In genomic region chr1:34869231-34869630, GRCm38 (mm10) we compare ENCODE assay signal across 30 mouse cellular contexts.
"Had no signal": no experiment of that assay in that cellular context is flagged by ENCODE, and none has a peak within 500 bp of the region (broad histone marks: within the 10 kb centered on the region; RNA-seq: fewer than 3 reads in every experiment).

No protein-coding gene starts in this region.

- H3K4me1 ChIP-seq: limb, embryonic 10.5 days; limb, embryonic 12.5 days; limb, embryonic 13.5 days; limb, embryonic 15.5 days; lung, embryonic 15.5 days; megakaryocyte, embryonic 14.5 days; midbrain, embryonic 10.5 days; midbrain, embryonic 12.5 days; midbrain, embryonic 13.5 days; midbrain, embryonic 15.5 days; neural tube, embryonic 12.5 days had no signal

- ATAC-seq: liver, postnatal 0 days; lung, postnatal 0 days; midbrain, embryonic 13.5 days; midbrain, embryonic 15.5 days; midbrain, embryonic 16.5 days had no signal

- H3K27me3 ChIP-seq: limb, embryonic 12.5 days; limb, embryonic 13.5 days; limb, embryonic 15.5 days; liver, embryonic 13.5 days; liver, embryonic 15.5 days; lung, embryonic 15.5 days; megakaryocyte, embryonic 14.5 days; midbrain, embryonic 12.5 days; midbrain, embryonic 13.5 days; midbrain, embryonic 15.5 days; neural tube, embryonic 12.5 days had no signal

- H3K9ac ChIP-seq: limb, embryonic 12.5 days; limb, embryonic 13.5 days; limb, embryonic 15.5 days; liver, embryonic 13.5 days; liver, embryonic 14.5 days; liver, embryonic 15.5 days; liver, postnatal 0 days; lung, embryonic 14.5 days; lung, embryonic 15.5 days; midbrain, embryonic 12.5 days; midbrain, embryonic 13.5 days; midbrain, embryonic 15.5 days; neural tube, embryonic 12.5 days had no signal

- DNase-seq: left cerebral cortex, postnatal 4 days; liver; liver, embryonic 13.5 days; liver, postnatal 0 days; lung, adult 18-20 months; lung, adult 2 months; lung, embryonic 14.5 days; lung, postnatal 10 days; lung, postnatal 14 days; lung, postnatal 36 days; lung, postnatal 4 days; midbrain, embryonic 14.5 days had no signal

- H3K36me3 ChIP-seq: liver, embryonic 15.5 days; lung, embryonic 15.5 days had no signal

- H3K27ac ChIP-seq: limb, embryonic 10.5 days; limb, embryonic 12.5 days; limb, embryonic 13.5 days; limb, embryonic 15.5 days; liver, embryonic 13.5 days; liver, embryonic 14.5 days; liver, embryonic 15.5 days; lung, embryonic 15.5 days; macrophage; midbrain, embryonic 10.5 days; midbrain, embryonic 12.5 days; midbrain, embryonic 13.5 days; midbrain, embryonic 15.5 days; neural tube, embryonic 12.5 days had no signal

- H3K4me2 ChIP-seq: limb, embryonic 12.5 days; limb, embryonic 13.5 days; limb, embryonic 15.5 days; liver, embryonic 13.5 days; liver, embryonic 15.5 days; lung, embryonic 14.5 days; lung, embryonic 15.5 days; midbrain, embryonic 11.5 days; midbrain, embryonic 12.5 days; midbrain, embryonic 13.5 days; midbrain, embryonic 15.5 days; neural tube, embryonic 12.5 days had no signal

- H3K9me3 ChIP-seq: limb, embryonic 10.5 days; limb, embryonic 12.5 days; limb, embryonic 13.5 days; limb, embryonic 15.5 days; liver, embryonic 13.5 days; liver, embryonic 15.5 days; lung, embryonic 15.5 days; midbrain, embryonic 10.5 days; midbrain, embryonic 12.5 days; midbrain, embryonic 13.5 days; midbrain, embryonic 15.5 days; neural tube, embryonic 12.5 days had no signal

- H3K4me3 ChIP-seq: limb, embryonic 10.5 days; limb, embryonic 12.5 days; limb, embryonic 13.5 days; limb, embryonic 15.5 days; liver, embryonic 13.5 days; liver, embryonic 15.5 days; lung, embryonic 15.5 days; megakaryocyte, embryonic 14.5 days; midbrain, embryonic 10.5 days; midbrain, embryonic 12.5 days; midbrain, embryonic 13.5 days; midbrain, embryonic 15.5 days; myocyte; neural tube, embryonic 12.5 days had no signal
